Mouse (Mus musculus) WW6 (cell line): ENCODE results near the gene Agbl1.

Experiments used
- DNase-seq: peaks from one replicate; pipeline ENCODE4 v3.0.0-alpha.2; 2013; ENCODE audit warnings: low read depth, low spot score

Gene Agbl1

DNA sequence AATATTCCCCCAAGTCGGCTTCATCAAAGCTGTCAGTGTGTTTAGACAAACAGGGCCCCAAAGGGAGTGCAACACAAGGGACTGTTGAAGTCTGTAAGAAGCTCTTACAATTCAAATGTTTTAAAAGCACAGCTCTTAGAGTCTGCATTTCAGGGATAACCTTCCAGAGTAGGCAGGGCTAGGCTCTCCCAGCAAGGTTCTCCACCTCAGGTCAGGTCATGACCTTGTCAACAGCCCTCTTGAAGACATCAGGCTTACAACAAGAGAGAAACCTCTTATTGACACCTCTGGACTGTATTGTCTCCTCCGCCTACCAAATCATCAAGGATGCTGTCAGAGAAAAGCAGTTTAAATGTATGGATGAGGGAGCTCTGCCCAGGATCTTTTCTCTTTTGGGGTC is 692.0 kb downstream of the Agbl1 start:
- no peak for DNase-seq

DNA sequence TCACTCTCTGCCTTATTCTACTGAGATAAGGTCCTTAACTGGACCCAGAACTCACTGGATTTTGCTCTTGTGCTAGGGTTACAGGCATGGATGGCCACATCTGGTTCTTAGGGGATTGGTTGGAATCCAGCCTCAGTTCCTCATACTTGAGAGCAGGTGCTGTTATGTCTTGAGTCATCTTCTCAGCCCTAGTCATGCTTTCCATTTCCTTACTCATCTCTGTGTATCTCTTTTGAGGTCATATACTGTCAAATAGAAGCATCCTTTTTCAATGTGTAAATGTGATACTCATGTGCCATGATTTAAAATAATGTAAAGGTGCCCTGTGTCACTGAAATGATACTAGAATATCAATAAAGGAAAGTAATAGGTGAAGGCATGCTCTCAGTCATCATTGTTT is 705.5 kb downstream of the Agbl1 start:
- DNase-seq: no peak

DNA sequence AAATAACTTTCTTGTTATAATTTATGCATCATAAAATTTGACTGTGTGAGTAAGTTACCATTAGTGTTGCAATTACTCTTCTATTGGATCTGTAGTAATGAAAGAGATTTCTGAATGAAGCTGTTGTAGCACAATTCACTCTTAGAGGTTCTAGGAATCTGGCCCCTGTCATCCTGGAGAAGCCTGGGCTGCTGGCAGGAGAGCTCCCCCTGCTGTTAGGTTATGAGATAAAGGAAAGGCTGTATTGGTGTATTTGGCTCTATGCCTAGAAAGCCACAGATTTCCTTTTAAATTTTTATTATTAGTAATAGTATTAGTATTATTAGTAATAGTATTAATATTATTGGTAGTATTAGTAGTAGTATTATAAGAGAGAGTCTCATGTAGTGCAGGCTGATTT is 711.8 kb downstream of the Agbl1 start:
- DNase-seq: no peak

DNA sequence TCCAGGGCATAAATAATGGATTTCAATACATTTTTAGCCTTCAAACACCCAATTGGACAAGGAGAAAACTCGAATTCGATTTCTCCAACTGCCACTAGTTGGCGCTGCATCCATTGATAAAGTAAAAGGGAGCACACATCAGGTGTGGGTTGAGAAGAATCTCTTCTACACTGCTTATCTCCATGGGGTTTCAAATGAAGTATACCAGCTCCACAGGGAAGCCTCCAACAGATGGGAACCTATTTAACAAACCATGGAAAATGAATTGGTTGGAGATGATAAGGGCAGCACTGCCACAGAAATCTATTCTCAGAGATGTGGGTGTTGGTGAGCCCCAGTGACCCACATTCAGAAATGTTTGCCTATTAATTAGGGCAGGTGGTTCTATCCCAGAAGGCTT is 741.6 kb downstream of the Agbl1 start:
- DNase-seq: no peak

DNA sequence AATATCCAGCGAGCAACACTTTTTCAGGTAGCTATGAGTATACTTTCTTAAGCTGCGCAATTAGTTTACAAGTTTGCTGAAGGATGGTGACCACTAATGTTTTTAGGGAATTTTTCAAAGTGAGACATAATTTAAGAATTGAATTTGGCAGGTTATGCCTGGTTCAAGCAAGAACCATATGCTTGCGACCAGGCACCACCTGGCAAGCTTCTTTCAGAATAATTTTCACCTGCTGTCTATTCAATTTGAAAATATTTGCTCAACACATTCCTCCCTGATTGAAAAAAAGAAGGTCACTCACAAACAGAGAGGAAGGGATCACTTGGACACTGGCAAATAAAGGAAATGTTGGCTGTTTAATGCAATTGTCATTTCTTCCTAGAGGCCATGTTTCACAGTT is 779.9 kb downstream of the Agbl1 start:
- no peak for DNase-seq

DNA sequence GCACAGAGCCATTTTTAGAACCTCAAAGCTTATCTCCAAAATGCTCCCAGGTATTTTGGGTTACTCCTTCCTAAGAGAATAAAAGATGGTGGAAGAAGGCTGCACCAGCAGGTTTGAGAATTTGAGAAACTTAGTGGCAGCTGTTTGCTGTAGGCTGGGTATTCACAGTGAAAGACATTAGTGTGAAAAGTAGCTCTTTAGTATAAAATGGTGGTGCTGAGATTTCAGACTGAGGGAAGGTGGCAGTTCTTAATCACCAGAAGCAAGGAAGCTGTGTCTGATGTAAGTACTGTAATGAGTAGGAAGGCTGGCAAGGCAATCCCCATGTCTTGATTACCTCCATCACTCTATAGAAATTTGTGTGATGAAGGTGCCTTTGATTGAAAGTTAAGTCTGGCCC is 799.3 kb downstream of the Agbl1 start:
- no peak for DNase-seq

DNA sequence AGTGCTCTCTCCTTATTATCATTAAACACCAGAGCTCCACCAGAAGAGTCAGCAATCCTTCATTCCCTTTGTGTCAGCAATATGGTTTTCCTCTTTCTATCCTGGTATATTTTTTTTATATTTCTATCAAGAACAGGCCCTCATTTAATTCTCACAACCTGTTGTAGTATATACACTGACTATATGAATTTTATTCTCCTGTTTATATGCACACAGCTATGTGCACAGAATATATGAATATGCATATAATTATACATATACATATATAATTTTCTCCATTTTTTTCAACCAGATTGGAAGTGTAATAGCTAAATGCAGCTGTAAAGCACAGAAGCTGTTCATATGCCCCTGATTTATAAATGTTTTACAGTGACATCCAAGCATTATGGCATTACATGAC is 846.3 kb downstream of the Agbl1 start:
- no peak for DNase-seq

DNA sequence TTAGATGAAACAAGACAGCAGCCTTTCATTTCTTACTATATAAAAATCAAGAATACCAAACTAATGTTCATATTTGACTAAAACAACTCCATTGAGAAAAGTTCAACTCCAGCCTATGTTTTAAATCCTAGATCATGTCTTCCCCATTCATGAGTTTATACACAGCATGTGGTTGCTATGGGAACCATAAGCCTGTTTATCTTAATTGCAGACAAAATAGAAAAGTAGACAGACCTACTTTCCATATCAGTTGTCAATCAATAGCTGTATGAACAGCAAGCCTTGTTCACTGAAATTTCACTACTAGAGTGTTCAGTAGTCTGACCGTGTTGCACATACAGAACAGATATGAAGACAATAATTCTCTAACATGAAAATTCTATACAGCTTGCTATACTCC is 857.6 kb downstream of the Agbl1 start:
- DNase-seq: no peak

DNA sequence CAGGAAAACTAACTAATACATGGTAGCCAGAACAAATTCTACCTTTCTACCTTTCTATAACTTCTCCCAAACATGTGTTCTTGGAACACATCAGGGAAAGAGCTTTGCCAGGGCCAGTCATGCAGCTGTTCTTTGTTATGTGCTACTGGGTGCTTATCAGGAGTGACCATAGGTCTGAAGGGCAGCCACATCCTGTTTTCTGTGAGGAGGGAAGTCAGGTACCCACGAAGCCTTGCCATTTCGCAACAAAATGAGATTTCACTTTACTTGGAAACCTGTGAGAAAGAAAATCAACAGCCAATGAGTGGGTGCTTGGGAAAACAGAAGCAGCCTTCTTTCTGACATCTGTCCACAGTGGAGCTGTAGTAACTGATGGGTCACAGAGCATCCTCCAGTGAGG is 865.5 kb downstream of the Agbl1 start:
- DNase-seq: no peak

DNA sequence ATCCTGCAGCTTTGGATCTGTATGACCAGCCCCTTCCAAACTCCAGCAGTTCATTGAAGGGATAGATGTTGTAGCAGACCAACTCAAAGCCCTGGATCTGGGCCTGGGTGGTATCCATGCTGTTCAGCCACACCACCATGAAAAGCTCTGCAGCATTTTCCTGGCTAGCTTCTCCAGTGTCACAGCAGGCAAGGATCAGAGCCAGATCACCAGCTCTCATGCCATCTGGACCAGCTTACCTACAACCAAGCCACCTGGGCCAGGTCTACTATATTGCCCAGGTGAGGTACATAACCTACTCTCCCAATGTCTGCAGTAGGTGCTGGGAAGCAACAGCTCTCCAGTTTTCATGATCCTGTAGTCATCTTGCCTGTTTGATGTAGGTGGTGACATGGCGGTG is 884.3 kb downstream of the Agbl1 start:
- DNase-seq: no peak

DNA sequence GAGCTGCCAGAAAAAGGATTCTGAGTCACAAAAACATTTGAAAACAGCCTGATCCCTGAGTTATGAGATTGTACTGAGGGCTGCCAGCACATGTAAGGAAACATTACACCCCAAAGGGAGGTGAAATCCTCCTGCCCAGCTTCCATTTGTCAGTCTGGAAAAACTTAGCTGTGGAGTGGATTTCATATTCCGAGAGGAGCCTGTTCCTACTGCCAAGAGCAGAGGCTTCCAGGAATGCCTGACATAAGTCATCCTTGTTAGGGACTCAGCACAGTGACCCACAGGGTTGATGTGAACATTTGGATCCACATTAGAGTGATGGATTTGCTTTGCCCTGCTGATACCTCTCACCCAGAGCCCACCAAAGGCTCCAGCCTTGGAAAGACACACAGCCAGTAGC is 899.4 kb downstream of the Agbl1 start:
- DNase-seq: no peak

DNA sequence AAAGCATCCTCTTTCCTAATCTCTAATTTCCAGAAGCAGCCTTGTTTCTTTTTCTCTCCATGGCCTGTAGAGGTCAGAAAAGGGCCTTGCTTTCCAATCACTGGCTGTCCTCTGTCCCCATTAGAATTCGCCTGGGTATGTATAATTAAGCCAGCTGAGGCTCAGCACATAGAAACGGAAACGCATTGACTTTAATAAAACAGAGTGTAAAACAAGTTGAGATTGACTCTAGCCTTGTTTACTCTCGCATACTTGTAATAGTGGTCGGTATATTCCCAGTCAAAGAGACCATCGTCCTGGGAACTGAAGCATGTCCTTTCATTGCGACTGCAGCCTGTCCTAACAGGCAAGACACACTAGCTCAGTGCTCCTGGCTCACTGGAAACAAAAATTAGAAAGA is 902.3 kb downstream of the Agbl1 start:
- no peak for DNase-seq

DNA sequence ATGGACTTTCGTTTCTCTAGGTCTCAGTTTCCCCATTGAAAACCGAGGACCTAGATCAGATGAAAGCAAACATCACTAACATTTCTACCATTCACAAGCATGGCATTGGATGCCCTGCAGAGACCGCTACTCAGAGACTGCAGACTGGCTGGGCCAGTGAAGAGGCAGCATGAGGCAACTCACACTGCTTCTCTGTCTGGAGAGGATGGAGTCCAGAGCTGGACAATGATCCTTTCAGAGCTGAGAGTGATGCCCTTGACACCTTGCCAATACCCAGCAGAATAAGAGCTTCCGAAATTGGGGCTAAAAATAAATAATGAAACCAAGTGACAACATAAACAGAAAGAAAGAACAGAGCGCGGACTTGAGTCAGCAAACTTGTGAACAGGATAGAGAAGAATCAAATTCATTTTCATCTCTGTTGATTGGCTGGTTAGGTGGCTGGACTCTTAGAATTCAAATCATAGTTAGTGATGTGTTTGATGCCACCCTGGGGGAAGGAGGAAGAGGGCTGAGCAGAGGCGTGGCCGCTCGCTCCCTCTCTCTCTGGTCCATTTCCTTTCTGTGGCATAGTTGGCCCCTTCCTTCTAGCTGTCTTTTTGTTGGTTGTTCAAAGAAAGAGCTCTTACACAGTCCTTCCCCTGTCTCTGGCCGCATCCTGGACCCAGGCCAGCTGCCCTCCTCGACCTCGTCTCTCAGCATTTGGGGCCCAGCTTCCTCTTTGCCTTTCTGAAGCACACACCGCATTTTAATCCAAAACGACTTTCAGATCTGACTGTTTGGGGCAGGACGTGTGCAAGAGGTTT is 903.1 kb downstream of the Agbl1 start:
- DNase-seq: no peak

DNA sequence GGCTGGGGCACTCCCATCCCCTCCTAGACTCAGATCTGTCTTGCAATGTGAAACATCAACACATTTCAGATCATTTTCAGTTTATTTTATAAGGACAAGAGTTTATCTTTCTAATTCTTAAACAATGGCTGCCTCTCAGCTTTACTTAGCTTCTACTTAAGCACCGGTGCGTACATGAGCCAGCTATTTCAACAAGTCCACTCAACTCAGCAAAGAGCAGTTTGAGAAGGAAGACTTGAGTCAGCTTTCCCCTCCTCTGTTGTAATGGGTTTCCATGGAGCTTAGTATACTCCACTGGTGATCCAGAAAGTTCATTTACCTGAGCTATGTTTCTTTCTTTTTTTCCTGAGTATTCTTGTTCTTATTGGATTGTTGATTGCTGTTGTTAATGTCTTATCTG is 905.2 kb downstream of the Agbl1 start:
- no peak for DNase-seq

DNA sequence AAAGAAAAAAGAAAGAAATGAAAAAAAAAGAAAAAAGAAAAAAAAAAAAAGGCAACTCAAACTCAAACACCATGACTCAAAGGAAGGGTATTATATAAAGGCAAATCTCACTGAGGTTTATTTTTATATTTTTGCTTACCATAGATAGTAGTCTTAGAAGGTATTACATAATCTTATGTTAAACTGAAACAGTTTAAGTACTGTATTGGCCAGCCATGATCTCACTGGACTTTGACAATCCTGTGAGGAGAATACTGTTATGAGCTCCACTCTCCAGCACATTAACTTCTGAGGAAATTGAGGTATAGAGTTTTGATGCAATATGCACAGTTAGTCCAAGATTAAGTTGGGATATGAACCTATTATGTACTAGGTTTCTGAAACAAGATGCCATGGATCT is 909.0 kb downstream of the Agbl1 start:
- no peak for DNase-seq

DNA sequence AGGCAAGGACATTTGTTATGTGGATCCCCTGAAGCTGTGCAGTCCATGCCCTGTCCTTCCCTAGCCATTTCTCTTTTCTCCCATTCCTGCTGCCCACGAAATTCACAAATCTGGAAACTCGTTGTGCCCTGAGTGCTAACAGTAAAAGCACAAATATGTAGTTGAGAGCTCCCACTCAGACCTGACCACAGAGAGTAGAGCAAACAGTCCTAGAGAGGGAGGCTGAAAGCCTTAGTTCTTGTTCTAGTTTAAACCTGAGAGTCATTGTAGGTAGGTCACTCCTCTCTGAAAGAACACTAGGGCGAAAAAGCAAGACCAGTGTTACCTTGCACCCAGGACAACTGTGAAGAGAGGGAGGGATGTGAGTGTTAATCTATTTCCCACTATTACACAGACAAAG is 917.8 kb downstream of the Agbl1 start:
- DNase-seq: no peak

DNA sequence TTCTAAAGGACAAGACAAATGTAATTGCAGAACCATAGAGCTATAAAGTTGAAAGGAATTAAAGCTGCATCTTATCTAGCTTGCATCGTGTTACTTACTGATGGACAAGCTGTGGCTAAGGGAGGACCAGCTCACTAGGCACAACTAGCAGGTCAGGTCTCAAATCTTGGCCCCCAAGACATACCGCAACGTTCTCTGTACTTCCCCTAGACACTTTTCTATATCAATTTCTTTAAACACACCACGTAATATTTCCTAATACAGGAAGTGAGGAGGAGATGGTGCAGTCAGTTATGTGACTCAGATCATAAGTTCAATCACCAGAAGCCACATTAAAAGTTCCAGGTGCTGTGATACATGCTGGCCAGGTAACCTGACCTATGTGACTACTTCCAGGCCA is 919.1 kb downstream of the Agbl1 start:
- DNase-seq: no peak

DNA sequence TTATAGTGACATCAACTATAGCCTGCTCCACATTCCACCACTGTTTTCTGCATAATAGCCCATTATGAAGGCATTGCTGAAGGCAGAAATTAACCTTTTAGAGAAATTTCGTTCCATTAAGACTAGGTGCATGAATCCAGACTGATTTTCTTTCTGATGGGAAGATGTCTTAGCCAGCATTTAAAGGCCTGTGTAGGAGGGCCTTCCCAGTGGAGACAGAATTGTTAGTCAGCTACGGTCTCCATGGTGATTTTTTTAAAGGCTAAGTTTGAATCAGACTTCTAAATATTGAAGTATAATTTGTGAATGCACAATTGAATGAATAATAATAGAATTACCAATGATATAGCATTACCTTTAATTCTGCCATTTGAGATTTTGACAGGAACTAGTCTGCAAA is 920.2 kb downstream of the Agbl1 start:
- DNase-seq: no peak

DNA sequence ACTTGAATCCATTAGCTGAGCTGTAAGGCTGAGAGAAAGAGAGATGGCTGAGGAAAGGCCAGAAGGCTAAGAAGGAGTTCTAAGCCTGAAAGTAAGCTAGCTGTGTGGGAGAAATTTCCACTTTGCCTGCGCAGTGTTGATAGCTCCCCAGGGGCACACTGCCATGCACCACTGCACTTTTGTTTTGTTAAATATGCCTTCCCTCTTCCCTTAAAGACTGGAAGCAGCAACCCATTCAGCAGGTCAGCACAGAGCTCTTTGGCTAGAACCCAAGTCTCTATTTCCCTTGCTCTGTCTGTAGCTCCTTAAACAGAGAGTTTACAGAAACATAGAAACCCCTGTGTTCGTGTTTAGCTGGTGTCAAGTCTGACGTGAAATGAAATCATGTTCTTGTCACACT is 922.7 kb downstream of the Agbl1 start:
- no peak for DNase-seq

DNA sequence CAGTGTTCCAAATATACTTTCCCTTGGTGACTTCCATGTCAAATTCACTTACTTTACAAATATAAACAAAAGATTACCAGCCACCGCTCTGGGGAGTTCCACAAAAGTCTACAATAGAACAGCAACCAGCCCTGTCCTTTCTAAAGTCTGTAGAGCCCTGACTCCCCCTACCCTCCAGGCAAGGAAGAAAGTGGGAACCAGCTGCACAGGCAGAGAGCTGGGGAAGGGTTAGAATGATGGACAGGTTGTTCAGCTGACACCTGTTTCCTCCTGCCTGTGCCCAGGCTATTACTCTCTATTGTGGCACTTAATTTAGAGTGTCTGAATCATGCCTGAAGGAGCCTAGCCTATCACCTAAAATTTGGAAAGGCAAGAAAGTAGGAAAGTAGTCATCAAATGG is 923.2 kb downstream of the Agbl1 start:
- DNase-seq: no peak

DNA sequence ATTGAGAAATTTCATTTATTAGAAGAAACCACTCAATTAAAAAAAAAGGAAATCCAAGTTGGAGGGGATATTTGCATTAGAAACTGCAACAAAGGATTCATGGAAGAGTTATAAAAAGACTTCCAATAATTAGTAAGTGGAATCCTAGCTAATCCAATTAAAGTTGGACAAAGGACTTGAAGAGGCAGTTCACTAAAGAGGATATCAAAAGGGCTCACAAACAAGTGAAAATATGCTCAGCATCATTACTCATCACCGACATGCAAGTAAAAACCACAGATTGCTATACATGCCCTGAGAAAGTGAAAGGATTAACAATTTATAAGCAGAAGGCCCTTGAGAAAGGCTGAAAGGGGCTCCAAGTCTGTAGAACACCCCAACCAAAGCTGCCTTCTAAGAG is 935.2 kb downstream of the Agbl1 start:
- no peak for DNase-seq
